Mouse (Mus musculus) liver, postnatal 0 days (tissue): ENCODE data around the gene Umodl1.

ENCODE experiments used
- CTCF ChIP-seq: sonication (generic); IDR thresholded peaks from 2 replicates; pipeline ENCODE4 v1.5.1; 2016; ENCODE audit warnings: antibody characterized with exemption, low read depth
- EP300 ChIP-seq: IDR thresholded peaks from 2 replicates; pipeline ENCODE4 v1.6.1; 2016; ENCODE audit warnings: antibody characterized with exemption, low read depth, mild to moderate bottlenecking

DNA sequence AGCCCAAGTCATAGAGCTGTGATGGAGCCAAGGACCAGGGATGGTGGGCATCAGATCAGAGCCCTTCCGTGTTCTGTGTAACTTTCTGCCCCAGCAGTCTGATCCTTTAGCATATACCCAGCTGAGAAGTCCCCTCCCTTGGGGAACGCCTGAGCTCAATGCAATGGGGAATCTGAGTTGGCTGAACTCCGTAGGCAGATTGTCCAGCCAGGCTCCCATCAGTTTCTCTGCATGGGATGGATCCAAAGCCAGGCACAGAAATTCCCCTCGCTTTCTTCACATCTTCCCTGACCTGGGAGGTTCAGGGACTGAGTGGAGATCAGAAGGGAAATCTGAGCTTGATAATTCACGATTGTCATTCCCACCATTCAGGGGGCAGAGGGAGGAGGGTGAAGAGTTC lies 19.1 kb upstream of the Umodl1 start:
- no peak for TF ChIP-seq CTCF
- no peak for TF ChIP-seq EP300
